Mouse (Mus musculus) midbrain, embryonic 16.5 days (tissue): ENCODE measurements around the gene Serpinb9f. TPM values are rescaled to one million over a fixed set of nuclear protein-coding genes. Genes with fewer than 3 reads are reported as not detected.
"Not testable (repeated sequence)": the region's sequence is repeated elsewhere in the genome, so short reads cannot be mapped to it uniquely, and the experiment has no call there.

Experiments
- ATAC-seq: fragments of 200-750 bp; cut with Nextera tagmentation; 2 replicates; pipeline ENCODE4 v1.8.0; 2017; ENCODE audit warnings: moderate TSS enrichment
- H3K27ac ChIP-seq: fragments of 300-500 bp; sonication (generic); 2 replicates; pipeline ENCODE4 v1.5.1; 2014; ENCODE audit warnings: mild to moderate bottlenecking, low read length, mixed read lengths
- H3K27me3 ChIP-seq: fragments of 300-500 bp; sonication (generic); 2 replicates; pipeline ENCODE4 v1.6.1; 2014; ENCODE audit warnings: low read depth, low read length, mixed read lengths; ENCODE audit not compliant: control insufficient read depth, insufficient read depth
- H3K36me3 ChIP-seq: fragments of 300-500 bp; sonication (generic); 2 replicates; pipeline ENCODE4 v1.6.1; 2014; ENCODE audit warnings: mild to moderate bottlenecking, low read length, moderate library complexity, mixed read lengths; ENCODE audit not compliant: control insufficient read depth, insufficient read depth
- H3K4me1 ChIP-seq: fragments of 300-500 bp; sonication (generic); 2 replicates; pipeline ENCODE4 v1.6.1; 2014; ENCODE audit warnings: mild to moderate bottlenecking, low read length, mixed read lengths; ENCODE audit not compliant: control insufficient read depth, insufficient read depth
- H3K4me2 ChIP-seq: fragments of 300-500 bp; sonication (generic); 2 replicates; pipeline ENCODE4 v1.6.1; 2014; ENCODE audit warnings: mild to moderate bottlenecking, low read length, mixed read lengths
- H3K4me3 ChIP-seq: fragments of 300-500 bp; sonication (generic); 2 replicates; pipeline ENCODE4 v1.5.1; 2014; ENCODE audit warnings: low read depth, mild to moderate bottlenecking, low read length, moderate library complexity, mixed read lengths
- H3K9ac ChIP-seq: fragments of 300-500 bp; sonication (generic); 2 replicates; pipeline ENCODE4 v1.6.1; 2014; ENCODE audit warnings: low read depth, low read length, mixed read lengths
- H3K9me3 ChIP-seq: fragments of 300-500 bp; sonication (generic); replicated peaks from 2 replicates; pipeline ENCODE4 v1.6.1; 2014; ENCODE audit warnings: mild to moderate bottlenecking, low read length, mixed read lengths; ENCODE audit not compliant: control insufficient read depth, poor library complexity, severe bottlenecking
- WGBS: fragments of 180-500 bp; shearing (Covaris S2); extraction: QIAGEN DNeasy Blood & Tissue Kit; methylation state at CpG from one replicate; pipeline ENCODE4 v1.1.7; 2014; 5-methylcytosine and 5-hydroxymethylcytosine counted together
- polyA plus RNA-seq: library from polyadenylated mRNA; unstranded; fragments of >200 nt; fragmentation: Nextera tagmentation; extraction: Ambion mirVana; gene quantifications from 2 replicates; pipeline ENCODE4 v1.2.1, GENCODE M21; 2015

Gene Serpinb9f
- polyA plus RNA-seq: not detected in 2 replicates

DNA sequence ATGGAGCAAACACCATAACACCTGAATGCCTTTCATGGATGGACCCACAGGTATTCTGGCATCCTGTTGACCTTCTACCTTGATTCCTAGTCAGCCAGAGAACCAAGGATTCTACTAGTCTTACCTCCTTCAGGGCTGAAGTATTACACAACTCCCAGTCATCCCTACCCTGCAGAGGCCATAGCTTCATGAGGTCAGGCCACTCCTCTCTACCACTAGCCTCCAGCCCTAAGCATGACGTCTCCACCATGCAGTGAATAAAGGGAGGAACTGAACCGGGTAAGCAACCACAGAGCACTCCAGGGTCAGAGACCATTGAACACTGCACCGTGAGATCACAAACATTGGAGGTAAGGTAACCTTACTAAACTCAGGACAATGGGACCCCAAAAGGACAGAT, at the start of gene Serpinb9f:
Serpinb9f (plus strand) TSS at position 301 of the 400 bp plus-strand sequence.
- not testable (repeated sequence) for ATAC-seq, H3K9ac ChIP-seq, H3K4me1 ChIP-seq, H3K4me3 ChIP-seq, H3K9me3 ChIP-seq, H3K27me3 ChIP-seq, H3K27ac ChIP-seq, H3K4me2 ChIP-seq, H3K36me3 ChIP-seq
- 84% methylated on average over 3 of the region's 3 CpGs for WGBS

DNA sequence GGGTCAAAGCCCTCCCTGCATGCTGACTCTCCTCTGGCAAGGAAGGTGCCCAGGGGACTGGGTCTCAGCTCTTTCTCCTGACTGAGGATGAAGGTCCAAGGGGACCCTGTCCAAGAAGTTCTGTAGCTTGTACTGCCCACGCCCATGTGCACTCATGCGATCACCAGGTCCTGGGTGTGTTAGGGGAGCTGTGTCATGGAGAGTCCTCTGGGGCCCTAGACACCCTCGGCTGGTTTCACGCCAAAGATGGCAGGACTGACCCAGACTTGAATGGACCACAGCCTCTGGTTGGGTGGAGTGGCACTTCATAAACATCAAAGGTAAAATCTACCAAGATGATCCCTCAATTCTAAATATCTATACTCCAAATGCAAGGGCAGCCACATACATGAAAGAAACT, 15.2 kb upstream of the Serpinb9f start:
- not testable (repeated sequence) for H3K4me3 ChIP-seq, H3K9ac ChIP-seq, H3K9me3 ChIP-seq, H3K27ac ChIP-seq, H3K4me1 ChIP-seq, ATAC-seq, H3K4me2 ChIP-seq, H3K36me3 ChIP-seq, H3K27me3 ChIP-seq
- 90% methylated on average over 4 of the region's 4 CpGs for WGBS

DNA sequence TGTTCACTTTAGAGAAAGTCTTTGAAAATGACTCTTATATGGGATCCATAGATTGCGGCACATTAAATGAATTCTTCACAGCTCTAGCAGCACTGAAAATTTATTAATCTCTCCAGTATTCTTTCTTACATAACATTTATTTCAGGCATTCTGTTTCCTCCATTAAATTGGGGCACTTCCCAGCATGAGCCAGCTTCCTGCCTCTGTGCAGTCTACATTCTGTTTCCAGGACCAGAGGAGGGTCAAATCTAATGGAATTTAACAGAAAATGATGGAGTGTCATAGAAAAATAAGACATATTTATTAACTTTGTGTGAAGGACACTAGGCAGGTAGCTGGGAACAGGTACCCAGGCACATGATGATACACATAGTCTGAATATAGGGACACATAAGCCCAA, 32.8 kb downstream of the Serpinb9f start:
- not testable (repeated sequence) for H3K4me1 ChIP-seq, H3K9ac ChIP-seq, H3K27ac ChIP-seq, H3K4me2 ChIP-seq, H3K4me3 ChIP-seq, H3K36me3 ChIP-seq, H3K27me3 ChIP-seq, ATAC-seq, H3K9me3 ChIP-seq
- WGBS: no CpG with 5 or more reads among the region's 1 CpGs

Other genes starting within 250 kb of the Serpinb9f start
- 3.2 and 4.3 TPM in 2 replicates for gene Serpinb1b, start 245.5 kb upstream of the Serpinb9f start, polyA plus RNA-seq
- gene Serpinb9c, start 164.3 kb upstream of the Serpinb9f start, polyA plus RNA-seq: not detected in 2 replicates
- gene Serpinb9d, start 131.1 kb upstream of the Serpinb9f start, polyA plus RNA-seq: not detected in 2 replicates
- not detected in 2 replicates for gene Serpinb9e, start 74.5 kb upstream of the Serpinb9f start, polyA plus RNA-seq
- not detected in 2 replicates for gene Gm11397, start 71.7 kb downstream of the Serpinb9f start, polyA plus RNA-seq
- not detected in 2 replicates for gene Serpinb9g, start 160.7 kb downstream of the Serpinb9f start, polyA plus RNA-seq